Mouse (Mus musculus): Measurements from ENCODE around the gene Sorcs2. TPM values are rescaled to one million over a fixed set of nuclear protein-coding genes. Genes with fewer than 3 reads are reported as not detected.

Sorcs2 gene
- total RNA-seq, 2 experiments from 2014 or later, result 56.9 to 60.9 TPM

Small RNA genes lying within 50 kb of the gene (microRNA-seq; reads per million reads assigned to microRNA genes)
- 1,425 to 1,654 reads per million in 2 experiments for gene Mir7689

Other genes starting within 250 kb of the Sorcs2 start
- gene Psapl1, start 194.1 kb downstream of the Sorcs2 start, total RNA-seq (2021), result not detected
- gene Grpel1, start 66.9 kb upstream of the Sorcs2 start, total RNA-seq (2021), result 10 to 100 TPM; 21.7 to 22.4 TPM
- gene Tada2b, start 86.1 kb upstream of the Sorcs2 start, total RNA-seq (2021), result 10 to 100 TPM; 33.6 to 35.1 TPM
- 1 to 10 TPM; 2.1 to 2.3 TPM for gene Ccdc96, start 86.4 kb upstream of the Sorcs2 start, total RNA-seq (2021)
- 10 to 100 TPM; 90.1 to 92.7 TPM for gene Tbc1d14, start 195.1 kb upstream of the Sorcs2 start, total RNA-seq (2021)

All from layer of hippocampus, postnatal 10 days (tissue).